Mouse (Mus musculus) forebrain, embryonic 16.5 days (tissue): ENCODE data around the gene LTO1. TPM values are rescaled to one million over a fixed set of nuclear protein-coding genes. Genes with fewer than 3 reads are reported as not detected.
A peak's percentile ranks its signal among the peaks of the same experiment; 100 is the strongest.
"Not testable (repeated sequence)": the region's sequence is repeated elsewhere in the genome, so short reads cannot be mapped to it uniquely, and the experiment has no call there.

Experiments
- ATAC-seq: fragments of 200-750 bp; cut with Nextera tagmentation; 2 replicates; pipeline ENCODE4 v1.8.0; 2017; ENCODE audit warnings: mild to moderate bottlenecking, moderate library complexity
- H3K27ac ChIP-seq: fragments of 300-500 bp; sonication (generic); 2 replicates; pipeline ENCODE4 v1.5.1; 2014; ENCODE audit warnings: low read length, control low read depth
- H3K27me3 ChIP-seq: fragments of 300-500 bp; sonication (generic); replicated peaks from 2 replicates; pipeline ENCODE4 v1.6.1; 2014; ENCODE audit warnings: low read length; ENCODE audit not compliant: control insufficient read depth, insufficient read depth
- H3K36me3 ChIP-seq: fragments of 300-500 bp; sonication (generic); 2 replicates; pipeline ENCODE4 v1.6.1; 2014; ENCODE audit not compliant: control insufficient read depth, insufficient read depth
- H3K4me1 ChIP-seq: fragments of 300-500 bp; sonication (generic); replicated peaks from 2 replicates; pipeline ENCODE4 v1.6.1; 2014; ENCODE audit warnings: low read length; ENCODE audit not compliant: control insufficient read depth, insufficient read depth
- H3K4me2 ChIP-seq: fragments of 300-500 bp; sonication (generic); 2 replicates; pipeline ENCODE4 v1.6.1; 2014; ENCODE audit warnings: mild to moderate bottlenecking, low read length, control low read depth
- H3K4me3 ChIP-seq: fragments of 300-500 bp; sonication (generic); replicated peaks from 2 replicates; pipeline ENCODE4 v1.5.1; 2014; ENCODE audit warnings: mild to moderate bottlenecking, low read length, control low read depth
- H3K9ac ChIP-seq: fragments of 300-500 bp; sonication (generic); replicated peaks from 2 replicates; pipeline ENCODE4 v1.6.1; 2014; ENCODE audit warnings: low read depth, low read length, control low read depth
- H3K9me3 ChIP-seq: fragments of 300-500 bp; sonication (generic); 2 replicates; pipeline ENCODE4 v1.6.1; 2016; ENCODE audit warnings: low read length; ENCODE audit not compliant: control insufficient read depth
- WGBS: fragments of 180-500 bp; shearing (Covaris S2); extraction: QIAGEN DNeasy Blood & Tissue Kit; methylation state at CpG from one replicate; pipeline ENCODE4 v1.1.7; 2014; 5-methylcytosine and 5-hydroxymethylcytosine counted together
- polyA plus RNA-seq: library from polyadenylated mRNA; unstranded; fragments of >200 nt; fragmentation: Nextera tagmentation; extraction: Ambion mirVana; gene quantifications from 2 replicates; pipeline ENCODE4 v1.2.1, GENCODE M21; 2015

Gene LTO1
- polyA plus RNA-seq, 1 experiment from 2014 or later, result 42.8 TPM

GRCm38 (mm10) chr7:144888564-144889299, 26.2 kb upstream of the LTO1 start:
- Histone ChIP-seq H3K4me3 (no peak overlapping the region), H3K27me3 (0 out of 2 replicates have a peak, but pooled peaks cover 3% of the 10 kb centered on the region), H3K36me3 (no peaks in the 10 kb centered on the region), H3K4me1 (no peaks in the 10 kb centered on the region), H3K4me2 (no peak overlapping the region), H3K27ac (no peak overlapping the region), H3K9ac (no peak overlapping the region), H3K9me3 (no peaks in the 10 kb centered on the region)
- no peak for ATAC-seq
- 6% methylated on average over 18 of the region's 18 CpGs for WGBS

- peaks cover 12% of the 10 kb centered on the region for H3K4me1 ChIP-seq
- not testable (repeated sequence) for ATAC-seq, H3K9ac ChIP-seq, H3K9me3 ChIP-seq, H3K4me3 ChIP-seq, H3K27ac ChIP-seq, H3K27me3 ChIP-seq, H3K4me2 ChIP-seq, H3K36me3 ChIP-seq
- 87% methylated on average over 1 of the region's 1 CpGs for WGBS
Measured at GRCm38 (mm10) chr7:144890661-144891060, 24.2 kb upstream of the LTO1 start.

GRCm38 (mm10) chr7:144891863-144892262, 23.0 kb upstream of the LTO1 start:
- Histone ChIP-seq H3K4me1 (peaks cover 23% of the 10 kb centered on the region), H3K36me3 (no peaks in the 10 kb centered on the region), H3K4me2 (no peak overlapping the region), H3K27ac (no peak overlapping the region), H3K4me3 (no peak overlapping the region), H3K9ac (no peak overlapping the region), H3K27me3 (peaks cover 9% of the 10 kb centered on the region), H3K9me3 (no peaks in the 10 kb centered on the region)
- ATAC-seq, result no peak
- WGBS, result 74% methylated on average over 2 of the region's 2 CpGs

GRCm38 (mm10) chr7:144892322-144892721, 22.6 kb upstream of the LTO1 start:
- 54% methylated on average over 6 of the region's 6 CpGs for WGBS

GRCm38 (mm10) chr7:144894191-144894590, 20.7 kb upstream of the LTO1 start:
- no peak for ATAC-seq
- H3K4me2 ChIP-seq, result no peak overlapping the region
- peaks cover 26% of the 10 kb centered on the region for H3K4me1 ChIP-seq
- peaks cover 21% of the 10 kb centered on the region for H3K27me3 ChIP-seq
- WGBS, result 3% methylated on average over 5 of the region's 5 CpGs
- no peaks in the 10 kb centered on the region for H3K36me3 ChIP-seq
- no peak overlapping the region for H3K9ac ChIP-seq
- H3K9me3 ChIP-seq, result no peaks in the 10 kb centered on the region
- H3K27ac ChIP-seq, result no peak overlapping the region
- no peak overlapping the region for H3K4me3 ChIP-seq

More at GRCm38 (mm10) chr7:144892322-144892721, 22.6 kb upstream of the LTO1 start:
- Histone ChIP-seq H3K9ac (no peak overlapping the region), H3K4me1 (peaks cover 25% of the 10 kb centered on the region), H3K9me3 (no peaks in the 10 kb centered on the region), H3K4me2 (no peak overlapping the region), H3K4me3 (no peak overlapping the region), H3K36me3 (no peaks in the 10 kb centered on the region), H3K27me3 (peaks cover 10% of the 10 kb centered on the region), H3K27ac (no peak overlapping the region)
- ATAC-seq, result no peak

- no peak overlapping the region for H3K9ac ChIP-seq
- H3K27me3 ChIP-seq, result peaks cover 25% of the 10 kb centered on the region
- no peaks in the 10 kb centered on the region for H3K36me3 ChIP-seq
- peak overlapping the region; percentile 96 for H3K4me2 ChIP-seq
- 1% methylated on average over 4 of the region's 4 CpGs for WGBS
- H3K4me1 ChIP-seq, result peaks cover 26% of the 10 kb centered on the region
- H3K4me3 ChIP-seq, result peak overlapping the region; percentile 53
- no peak for ATAC-seq
- no peaks in the 10 kb centered on the region for H3K9me3 ChIP-seq
- no peak overlapping the region; the same call in 1 of the 2 replicates for H3K27ac ChIP-seq
Measured at GRCm38 (mm10) chr7:144894706-144895105, 20.2 kb upstream of the LTO1 start.

- Histone ChIP-seq H3K9ac (peak overlapping the region; percentile 46), H3K27me3 (peaks cover 25% of the 10 kb centered on the region), H3K4me2 (peak overlapping the region; percentile 96), H3K4me3 (peak overlapping the region; percentile 53), H3K9me3 (no peaks in the 10 kb centered on the region), H3K27ac (no peak overlapping the region; the same call in 1 of the 2 replicates), H3K36me3 (no peaks in the 10 kb centered on the region), H3K4me1 (peaks cover 26% of the 10 kb centered on the region)
- under 1% methylated on average over 37 of the region's 37 CpGs for WGBS
- ATAC-seq, result peak; percentile 76
Measured at GRCm38 (mm10) chr7:144895305-144896111, 19.4 kb upstream of the LTO1 start.

- Histone ChIP-seq H3K27me3 (peaks cover 25% of the 10 kb centered on the region), H3K4me1 (peaks cover 26% of the 10 kb centered on the region), H3K9ac (peak within 1 kb of the TSS; percentile 46), H3K36me3 (no peaks in the 10 kb centered on the region), H3K4me2 (peak within 1 kb of the TSS; percentile 96), H3K9me3 (no peaks in the 10 kb centered on the region), H3K27ac (no peak within 1 kb of the TSS; the same call in 1 of the 2 replicates), H3K4me3 (peak within 1 kb of the TSS; percentile 53)
- WGBS, result under 1% methylated on average over 65 of the region's 65 CpGs
- ATAC-seq, result peak; percentile 16
Measured at GRCm38 (mm10) chr7:144896294-144897218, 18.3 kb upstream of the LTO1 start, which contains the start of gene Fgf15. Gene Fgf15 (plus strand): TSS chr7:144896531.
